Mouse (Mus musculus) R1 (cell line): ENCODE measurements around the gene Add3.
"Not testable (repeated sequence)": the region's sequence is repeated elsewhere in the genome, so short reads cannot be mapped to it uniquely, and the experiment has no call there.

ENCODE experiments used
- DNase-seq: peaks from one replicate; pipeline ENCODE4 v3.0.0-alpha.2; 2018; ENCODE audit warnings: low read depth, low spot score

Add3 gene

DNA sequence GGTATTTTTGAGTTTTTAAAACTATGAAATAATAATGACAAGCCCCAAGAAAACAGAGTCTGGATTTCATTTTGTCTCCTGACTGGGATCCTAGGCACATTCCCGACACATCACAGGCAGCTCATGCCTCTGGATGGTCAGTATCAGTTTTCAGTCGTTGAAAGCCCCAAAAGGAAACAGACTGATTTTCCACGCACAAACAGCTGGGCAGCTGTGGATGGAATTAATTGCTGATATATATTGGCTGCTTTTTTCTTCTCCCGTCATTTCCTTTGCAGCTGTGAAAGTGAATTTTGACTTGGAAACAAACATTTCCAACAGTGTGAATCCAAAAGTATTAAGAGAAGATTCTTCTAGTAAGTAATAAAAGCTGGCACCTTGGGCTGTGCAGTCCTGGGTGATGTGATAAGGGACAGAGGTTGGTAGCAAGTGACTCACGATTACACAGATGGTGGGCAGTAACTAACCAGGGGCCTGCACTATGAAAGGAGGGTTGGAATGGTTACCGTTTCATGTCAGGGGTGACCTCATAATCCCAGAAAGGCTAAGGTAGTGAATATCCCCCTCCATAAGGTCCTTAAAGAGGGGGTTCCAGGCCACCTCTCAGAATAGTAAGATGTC, 51.7 kb downstream of the Add3 start:
- DNase-seq, result no peak

GRCm38 (mm10) chr19:53193190-53193589, 52.9 kb downstream of the Add3 start:
- DNase-seq, result no peak

GRCm38 (mm10) chr19:53193964-53194582, 53.8 kb downstream of the Add3 start:
- DNase-seq, result no peak

GRCm38 (mm10) chr19:53194751-53195520, 54.7 kb downstream of the Add3 start:
- DNase-seq, result no peak

- no peak for DNase-seq
These were observed 56.7 kb downstream of the Add3 start for GRCm38 (mm10) chr19:53196961-53197360.

DNA sequence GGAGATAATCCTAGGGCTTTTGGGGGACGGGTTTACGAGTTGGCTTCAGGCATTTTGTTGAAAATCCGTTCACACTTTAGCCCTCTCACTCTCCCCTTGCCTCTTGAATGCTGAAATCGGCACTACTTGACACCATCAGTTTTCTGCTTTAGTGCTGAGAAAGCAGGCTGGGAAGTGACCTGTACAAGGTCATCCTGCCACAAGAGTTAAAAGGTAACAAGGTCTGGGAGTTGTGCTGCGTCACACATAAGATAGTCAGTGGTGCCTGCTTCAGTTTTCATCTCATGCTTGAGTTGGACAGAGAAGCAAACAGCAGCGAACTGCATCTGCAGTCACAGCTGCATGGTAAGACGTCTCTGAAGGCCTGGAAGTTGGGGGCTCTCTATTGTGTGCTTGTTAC, 57.5 kb downstream of the Add3 start:
- DNase-seq, result no peak

DNA sequence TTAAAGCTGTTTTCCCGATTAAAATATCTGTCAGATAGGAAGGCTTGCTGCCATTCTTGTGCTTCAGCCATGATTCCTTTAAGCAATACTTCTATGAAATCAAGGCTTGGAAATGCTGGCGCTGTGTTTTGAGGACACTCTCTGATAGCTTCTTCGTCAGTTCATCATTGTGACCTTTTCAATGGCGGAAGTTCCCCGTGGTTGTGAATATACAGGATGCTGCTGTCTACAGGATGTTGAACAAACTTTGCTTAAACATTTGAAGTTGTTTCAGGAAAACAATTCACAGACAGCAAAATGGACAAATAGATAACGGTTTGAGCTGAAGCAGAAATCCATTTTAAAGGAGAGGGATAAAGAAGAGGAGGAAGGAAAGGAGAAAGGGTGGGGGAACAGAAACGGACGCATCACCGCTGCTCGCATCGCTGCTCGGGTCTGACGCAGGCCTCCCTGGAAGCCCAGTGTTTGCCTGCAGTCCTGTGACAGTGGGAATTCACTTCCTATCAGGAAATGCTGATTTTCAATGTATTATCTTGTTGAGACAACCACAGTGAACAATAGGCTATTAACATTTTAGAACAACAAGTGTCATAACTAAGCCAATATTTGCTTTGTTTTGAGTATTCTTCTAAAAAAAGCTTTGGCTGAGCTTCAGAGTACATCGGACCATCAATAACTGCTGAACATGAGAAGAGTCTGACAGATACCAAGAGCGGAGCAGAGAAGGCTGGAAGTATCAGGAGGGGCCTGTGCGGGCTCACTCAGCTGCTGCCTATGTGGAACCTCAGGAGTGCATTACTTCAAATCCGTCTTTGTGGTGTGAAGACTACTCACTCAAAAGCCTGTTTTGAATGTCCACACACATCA, 58.7 kb downstream of the Add3 start:
- no peak for DNase-seq

GRCm38 (mm10) chr19:53199711-53200110, 59.5 kb downstream of the Add3 start:
- no peak for DNase-seq

DNA sequence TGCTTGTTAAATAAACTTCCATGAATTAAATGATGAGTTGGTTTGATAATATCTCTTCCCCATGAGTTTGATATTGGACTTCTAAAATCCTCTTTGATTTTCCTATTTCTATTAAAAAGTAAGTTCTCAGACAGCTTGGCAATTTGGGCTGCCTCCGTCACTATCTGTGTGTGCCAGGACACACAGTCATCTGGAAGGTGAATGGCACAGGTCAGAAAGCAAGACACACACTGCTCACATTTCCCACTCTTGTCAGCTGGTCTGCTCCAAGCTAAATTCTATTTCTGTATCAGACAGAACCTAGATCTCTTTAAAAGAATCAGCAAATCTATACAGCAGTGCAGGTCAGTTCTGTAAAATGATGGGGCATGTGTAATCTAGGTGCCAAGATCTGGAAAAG, 61.9 kb downstream of the Add3 start:
- DNase-seq, result no peak

DNA sequence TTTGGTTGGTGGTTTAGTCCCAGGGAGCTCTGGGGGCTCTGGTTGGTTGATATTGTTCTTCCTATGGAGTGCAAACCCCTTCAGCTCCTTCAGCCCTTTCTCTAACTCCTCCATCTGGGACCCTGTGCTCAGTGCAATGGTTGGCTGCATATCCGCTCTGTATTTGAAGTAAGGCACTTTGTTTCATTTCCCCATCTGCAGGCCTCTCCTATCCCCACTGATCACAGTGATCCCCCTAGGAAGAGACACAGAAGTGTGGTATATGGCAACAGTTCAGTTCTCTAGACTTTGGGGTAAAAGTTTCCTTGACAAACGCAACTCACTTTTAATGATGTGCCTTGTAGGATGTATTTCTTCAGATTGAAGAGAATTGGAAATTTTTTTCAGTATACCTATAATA, 66.7 kb downstream of the Add3 start:
- no peak for DNase-seq

- no peak for DNase-seq
These were observed 68.6 kb downstream of the Add3 start for GRCm38 (mm10) chr19:53208830-53209229.

DNA sequence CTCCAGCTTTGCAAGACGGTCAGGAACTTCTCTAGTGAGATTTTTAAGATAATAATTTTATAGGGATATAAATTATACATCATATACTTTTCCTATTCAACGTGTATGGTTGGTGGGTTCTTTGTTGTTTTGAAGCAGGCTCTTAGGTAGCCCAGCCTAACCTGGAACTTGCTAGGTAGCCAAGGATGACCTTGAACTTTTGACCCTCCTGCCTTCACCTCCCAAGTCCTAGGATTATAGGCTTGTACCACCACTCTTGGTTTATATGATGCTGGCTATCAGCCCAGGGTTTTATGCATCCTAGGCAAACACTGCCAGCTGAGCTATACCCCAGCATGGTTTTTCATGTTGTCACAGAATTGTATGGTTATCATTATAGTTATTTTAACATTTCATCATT, 70.0 kb downstream of the Add3 start:
- peak; percentile 66 for DNase-seq

DNA sequence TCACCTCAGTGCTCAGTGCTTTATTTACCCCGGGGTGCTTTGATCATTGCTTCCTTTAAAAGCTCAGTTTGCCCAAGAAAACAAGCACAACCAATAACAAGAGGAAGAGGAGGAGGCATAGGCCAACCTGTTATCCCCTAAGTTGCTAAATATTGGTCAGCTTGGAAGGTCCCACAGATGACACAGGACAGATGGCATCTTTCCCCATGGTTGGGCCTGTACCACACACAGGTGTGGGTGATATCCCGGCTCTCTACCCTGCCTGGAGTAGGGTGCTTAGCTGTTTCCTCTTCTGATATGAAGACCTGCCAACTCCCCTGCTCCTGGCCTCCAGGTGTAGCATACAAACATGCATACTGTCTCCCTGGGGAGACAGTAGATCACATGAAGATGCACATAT, 75.1 kb downstream of the Add3 start:
- DNase-seq, result no peak

GRCm38 (mm10) chr19:53216761-53217538, 76.7 kb downstream of the Add3 start:
- DNase-seq, result peak; percentile 76

- no peak for DNase-seq
These were observed 77.6 kb downstream of the Add3 start for GRCm38 (mm10) chr19:53217837-53218236.

DNA sequence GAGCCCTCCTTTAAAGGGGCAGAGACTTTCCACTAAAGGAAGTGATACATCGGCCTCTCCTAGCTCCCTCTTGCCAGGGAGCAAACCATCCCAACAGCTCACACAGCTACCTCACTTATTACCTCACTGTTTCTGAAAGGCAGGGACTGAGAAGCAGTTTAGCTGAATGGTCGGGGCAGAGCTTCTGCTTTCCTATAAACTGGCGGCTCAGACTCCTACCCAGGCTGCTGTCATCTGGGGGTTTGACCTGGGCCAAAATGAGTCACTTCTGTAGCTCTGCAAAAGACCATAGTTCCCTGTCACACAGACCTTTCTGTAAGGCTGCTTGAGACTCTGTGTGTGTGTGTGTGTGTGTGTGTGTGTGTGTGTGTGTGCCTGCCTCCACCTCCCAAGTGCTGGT, 79.1 kb downstream of the Add3 start:
- DNase-seq, result no peak

GRCm38 (mm10) chr19:53221186-53221585, 80.9 kb downstream of the Add3 start:
- DNase-seq, result no peak

DNA sequence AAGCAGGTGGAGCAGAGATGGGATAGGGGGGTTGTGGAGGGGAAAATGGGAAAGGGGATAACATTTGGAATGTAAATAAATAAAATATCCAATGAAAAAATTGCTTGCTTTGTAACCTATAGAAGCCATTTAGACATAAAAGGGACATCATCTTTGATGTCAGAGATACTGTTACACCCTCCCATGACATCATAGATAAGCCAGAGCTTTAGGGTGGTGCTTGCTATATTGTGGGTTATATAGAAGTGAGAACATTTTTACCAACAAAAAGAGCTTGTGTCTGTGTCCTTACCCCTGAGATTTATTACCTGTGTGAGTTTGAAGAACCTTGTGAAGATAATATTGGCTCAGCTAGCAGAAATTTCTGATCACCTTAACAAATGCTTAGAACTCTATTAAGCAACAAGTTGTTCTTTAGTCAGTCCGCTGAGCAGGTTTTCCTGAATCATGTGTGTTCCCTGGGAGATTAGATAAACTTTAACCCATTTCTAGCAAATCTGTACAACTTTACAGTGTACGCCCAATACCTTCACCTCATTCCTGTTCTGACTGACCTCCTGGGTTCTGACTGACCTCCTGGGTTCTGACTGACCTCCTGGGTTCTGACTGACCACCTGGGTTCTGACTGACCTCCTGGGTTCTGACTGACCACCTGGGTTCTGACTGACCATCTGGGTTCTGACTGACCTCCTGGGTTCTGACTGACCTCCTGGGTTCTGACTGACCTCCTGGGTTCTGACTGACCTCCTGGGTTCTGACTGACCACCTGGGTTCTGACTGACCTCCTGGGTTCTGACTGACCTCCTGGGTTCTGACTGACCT, 85.2 kb downstream of the Add3 start:
- DNase-seq, result not testable (repeated sequence)

- DNase-seq, result no peak
These were observed 86.4 kb downstream of the Add3 start for GRCm38 (mm10) chr19:53226651-53227050.

GRCm38 (mm10) chr19:53228064-53228794, 88.0 kb downstream of the Add3 start:
- no peak for DNase-seq
